Mouse (Mus musculus): ENCODE measurements around the gene Angptl1. TPM values are rescaled to one million over a fixed set of nuclear protein-coding genes. Genes with fewer than 3 reads are reported as not detected.

Angptl1 gene
- polyA plus RNA-seq, 1 experiment from 2014 or later = 1.0 TPM

DNA sequence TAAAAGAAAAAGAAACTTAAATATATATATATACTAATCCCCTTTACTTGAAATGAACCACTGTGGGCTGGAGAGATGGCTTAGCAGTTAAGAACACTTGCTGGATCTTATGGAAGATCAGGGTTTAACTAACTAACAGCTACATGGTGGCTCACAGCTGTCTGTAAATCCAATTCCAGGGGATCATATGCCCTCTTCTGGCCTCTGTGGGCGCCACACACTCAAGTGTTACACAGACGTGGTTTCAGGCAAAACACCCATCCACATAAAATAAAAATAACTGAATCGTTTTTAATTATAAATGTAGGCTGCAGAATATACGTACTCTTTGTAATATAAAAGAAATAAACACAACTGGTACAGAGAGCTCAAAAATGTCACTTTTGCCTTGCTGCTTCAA is 50.5 kb downstream of the Angptl1 start:
- peak; percentile 43; the same call in 1 of the 2 replicates for TF ChIP-seq CTCF (IDR thresholded peaks at IDR 0.05; ENCODE audit: low read depth)
- DNase-seq (ENCODE audit: low spot score) (no peak), ATAC-seq (replicated peaks; ENCODE audit: low FRiP score, low read depth) (no peak)
- Histone ChIP-seq H3K4me3 (replicated peaks; ENCODE audit: low read depth, low read length) (no peak overlapping the region), H3K27ac (no peak overlapping the region), H3K9ac (ENCODE audit: low read depth, low read length) (no peak overlapping the region), H3K27me3 (ENCODE audit: insufficient read depth, low read length) (no peaks in the 10 kb centered on the region), H3K36me3 (ENCODE audit: insufficient read depth, low read length) (no peaks in the 10 kb centered on the region), H3K4me1 (replicated peaks; ENCODE audit: insufficient read depth, low read length) (peaks cover 7% of the 10 kb centered on the region; the same call in 1 of the 2 replicates), H3K9me3 (replicated peaks; ENCODE audit: low read length) (no peaks in the 10 kb centered on the region), H3K4me2 (ENCODE audit: low read length) (no peak overlapping the region)
- WGBS = 89% methylated on average over 4 of the region's 4 CpGs

DNA sequence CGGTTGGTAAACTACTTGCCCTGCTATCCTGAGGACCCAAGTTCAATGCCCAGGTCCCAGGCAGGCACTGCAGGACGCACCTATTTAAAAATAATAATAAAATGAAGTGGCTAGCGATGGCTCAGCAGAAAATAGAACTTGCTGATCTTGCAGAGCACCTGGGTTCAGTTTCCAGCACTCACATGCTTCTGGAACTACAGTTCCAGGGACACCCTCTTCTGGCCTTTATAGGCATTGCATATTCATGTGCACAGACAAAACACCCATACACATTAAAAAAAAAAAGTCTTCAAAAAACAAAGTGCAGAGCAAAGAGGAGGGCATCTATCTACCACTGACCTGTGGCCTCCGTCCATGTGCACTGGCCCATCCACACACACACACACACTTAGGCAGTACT is 53.2 kb downstream of the Angptl1 start:
- H3K4me3 ChIP-seq (replicated peaks; ENCODE audit: low read depth, low read length) = no peak overlapping the region
- ATAC-seq (replicated peaks; ENCODE audit: low FRiP score, low read depth) (no peak), DNase-seq (ENCODE audit: low spot score) (no peak)
- H3K27ac ChIP-seq = no peak overlapping the region
- H3K4me1 ChIP-seq (replicated peaks; ENCODE audit: insufficient read depth, low read length) = no peaks in the 10 kb centered on the region
- no peaks in the 10 kb centered on the region for H3K27me3 ChIP-seq (ENCODE audit: insufficient read depth, low read length)
- 95% methylated on average over 4 of the region's 4 CpGs for WGBS
- no peak overlapping the region for H3K9ac ChIP-seq (ENCODE audit: low read depth, low read length)
- no peak overlapping the region for H3K4me2 ChIP-seq (ENCODE audit: low read length)
- no peaks in the 10 kb centered on the region for H3K36me3 ChIP-seq (ENCODE audit: insufficient read depth, low read length)
- H3K9me3 ChIP-seq (replicated peaks; ENCODE audit: low read length) = no peaks in the 10 kb centered on the region
- peak; percentile 33; the same call in 1 of the 2 replicates for TF ChIP-seq CTCF (IDR thresholded peaks at IDR 0.05; ENCODE audit: low read depth)

DNA sequence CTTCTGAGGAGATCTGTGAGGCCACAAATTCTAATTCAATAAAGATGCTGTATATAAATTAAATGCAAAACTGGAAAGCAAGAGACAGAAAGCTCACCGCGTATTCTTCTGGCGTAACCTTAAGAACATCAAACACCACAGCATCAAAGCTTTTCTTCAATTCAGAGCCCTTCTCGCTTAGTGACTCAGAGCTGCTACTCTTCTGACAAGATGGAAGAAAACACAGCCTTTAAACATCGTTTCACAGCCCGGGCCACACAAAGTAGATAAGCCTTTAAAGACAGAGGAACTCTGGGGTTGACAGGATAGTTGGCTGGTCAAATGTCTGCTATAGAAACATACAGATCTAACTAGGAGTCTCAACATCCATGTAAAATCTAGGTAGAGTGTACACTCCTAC is 63.3 kb downstream of the Angptl1 start:
- Histone ChIP-seq H3K27me3 (ENCODE audit: insufficient read depth, low read length) (no peaks in the 10 kb centered on the region), H3K36me3 (ENCODE audit: insufficient read depth, low read length) (no peaks in the 10 kb centered on the region), H3K4me3 (replicated peaks; ENCODE audit: low read depth, low read length) (no peak overlapping the region), H3K4me2 (ENCODE audit: low read length) (no peak overlapping the region), H3K4me1 (replicated peaks; ENCODE audit: insufficient read depth, low read length) (no peaks in the 10 kb centered on the region), H3K9ac (ENCODE audit: low read depth, low read length) (no peak overlapping the region), H3K27ac (no peak overlapping the region), H3K9me3 (replicated peaks; ENCODE audit: low read length) (no peaks in the 10 kb centered on the region)
- WGBS = 87% methylated on average over 6 of the region's 6 CpGs
- no peak for DNase-seq (ENCODE audit: low spot score)
- ATAC-seq (replicated peaks; ENCODE audit: low FRiP score, low read depth) = no peak
- TF ChIP-seq CTCF (IDR thresholded peaks at IDR 0.05; ENCODE audit: low read depth) = no peak

DNA sequence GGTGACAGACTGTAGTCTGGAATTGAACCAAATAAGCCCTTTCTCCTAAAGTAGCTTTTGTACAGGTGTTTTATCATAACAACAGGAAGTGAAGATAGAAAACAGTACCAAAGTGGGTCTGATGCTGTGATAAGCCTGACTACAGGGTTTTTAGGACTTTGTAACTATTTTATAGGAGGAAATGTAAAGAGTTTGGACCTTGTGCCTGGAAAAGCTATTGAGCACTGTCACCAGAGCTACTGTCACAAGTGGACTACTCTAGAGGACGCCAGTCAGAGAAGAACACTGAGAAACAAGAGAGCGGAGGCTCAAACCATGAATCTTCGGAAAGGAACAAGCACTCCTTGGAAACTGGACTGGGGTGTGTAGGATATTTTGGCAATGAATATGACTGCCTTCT is 65.5 kb downstream of the Angptl1 start:
- Histone ChIP-seq H3K27me3 (ENCODE audit: insufficient read depth, low read length) (no peaks in the 10 kb centered on the region), H3K27ac (no peak overlapping the region), H3K4me1 (replicated peaks; ENCODE audit: insufficient read depth, low read length) (no peaks in the 10 kb centered on the region), H3K4me3 (replicated peaks; ENCODE audit: low read depth, low read length) (no peak overlapping the region), H3K4me2 (ENCODE audit: low read length) (no peak overlapping the region), H3K9ac (ENCODE audit: low read depth, low read length) (no peak overlapping the region), H3K36me3 (ENCODE audit: insufficient read depth, low read length) (no peaks in the 10 kb centered on the region), H3K9me3 (replicated peaks; ENCODE audit: low read length) (no peaks in the 10 kb centered on the region)
- DNase-seq (ENCODE audit: low spot score) (no peak), ATAC-seq (replicated peaks; ENCODE audit: low FRiP score, low read depth) (no peak)
- TF ChIP-seq CTCF (IDR thresholded peaks at IDR 0.05; ENCODE audit: low read depth) = no peak
- WGBS = 94% methylated on average over 3 of the region's 3 CpGs

DNA sequence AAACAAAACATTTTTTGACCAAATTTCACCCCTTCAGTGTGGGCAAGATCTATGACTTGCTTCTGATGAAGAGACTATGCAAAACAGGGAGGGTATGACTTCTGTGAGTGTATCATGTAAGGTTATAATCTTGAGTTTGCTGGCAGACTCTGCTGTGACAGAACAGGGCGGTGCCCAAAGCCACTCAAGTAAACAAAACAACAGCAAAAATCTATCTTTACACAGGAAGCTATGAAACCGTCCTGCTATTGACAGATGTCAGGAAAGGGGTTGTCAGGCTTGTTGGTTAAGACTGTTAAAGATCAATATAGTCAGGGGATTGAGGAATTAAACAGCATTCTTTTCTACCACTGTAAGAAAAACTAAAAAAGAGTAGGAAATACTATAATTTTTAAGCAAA is 67.3 kb downstream of the Angptl1 start:
- WGBS = 85% methylated on average over 2 of the region's 2 CpGs
- ATAC-seq (replicated peaks; ENCODE audit: low FRiP score, low read depth) (no peak), DNase-seq (ENCODE audit: low spot score) (no peak)
- H3K4me3 ChIP-seq (replicated peaks; ENCODE audit: low read depth, low read length) = no peak overlapping the region
- no peak overlapping the region for H3K9ac ChIP-seq (ENCODE audit: low read depth, low read length)
- TF ChIP-seq CTCF (IDR thresholded peaks at IDR 0.05; ENCODE audit: low read depth) = no peak
- H3K27me3 ChIP-seq (ENCODE audit: insufficient read depth, low read length) = no peaks in the 10 kb centered on the region
- no peak overlapping the region for H3K4me2 ChIP-seq (ENCODE audit: low read length)
- no peaks in the 10 kb centered on the region for H3K9me3 ChIP-seq (replicated peaks; ENCODE audit: low read length)
- H3K27ac ChIP-seq = no peak overlapping the region
- no peaks in the 10 kb centered on the region for H3K36me3 ChIP-seq (ENCODE audit: insufficient read depth, low read length)
- no peaks in the 10 kb centered on the region for H3K4me1 ChIP-seq (replicated peaks; ENCODE audit: insufficient read depth, low read length)

DNA sequence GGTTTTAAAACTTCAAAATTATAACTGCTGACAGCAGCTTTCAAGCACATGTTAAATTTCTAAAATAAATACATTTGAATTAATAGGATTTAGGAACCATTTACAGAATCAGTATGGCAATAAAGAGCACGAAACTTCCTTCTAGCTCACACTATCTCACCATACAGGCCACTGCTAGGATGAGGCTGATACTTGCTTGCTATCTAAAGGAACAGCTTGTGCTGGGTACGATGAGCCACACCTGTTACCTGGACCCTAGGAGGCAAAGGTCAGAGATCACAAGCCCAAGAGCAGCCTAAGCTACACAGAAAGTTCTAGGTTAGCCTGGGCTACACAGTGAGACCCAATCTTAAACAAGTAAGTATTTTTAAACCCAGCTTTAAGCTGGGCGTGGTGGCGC is 70.9 kb downstream of the Angptl1 start:
- H3K27ac ChIP-seq = no peak overlapping the region
- no peaks in the 10 kb centered on the region for H3K4me1 ChIP-seq (replicated peaks; ENCODE audit: insufficient read depth, low read length)
- no peak for TF ChIP-seq CTCF (IDR thresholded peaks at IDR 0.05; ENCODE audit: low read depth)
- H3K27me3 ChIP-seq (ENCODE audit: insufficient read depth, low read length) = no peaks in the 10 kb centered on the region
- H3K9ac ChIP-seq (ENCODE audit: low read depth, low read length) = no peak overlapping the region
- H3K9me3 ChIP-seq (replicated peaks; ENCODE audit: low read length) = no peaks in the 10 kb centered on the region
- H3K36me3 ChIP-seq (ENCODE audit: insufficient read depth, low read length) = no peaks in the 10 kb centered on the region
- ATAC-seq (replicated peaks; ENCODE audit: low FRiP score, low read depth) = no peak
- H3K4me2 ChIP-seq (ENCODE audit: low read length) = no peak overlapping the region
- no peak for DNase-seq (ENCODE audit: low spot score)
- H3K4me3 ChIP-seq (replicated peaks; ENCODE audit: low read depth, low read length) = no peak overlapping the region
- WGBS = 96% methylated on average over 4 of the region's 4 CpGs

DNA sequence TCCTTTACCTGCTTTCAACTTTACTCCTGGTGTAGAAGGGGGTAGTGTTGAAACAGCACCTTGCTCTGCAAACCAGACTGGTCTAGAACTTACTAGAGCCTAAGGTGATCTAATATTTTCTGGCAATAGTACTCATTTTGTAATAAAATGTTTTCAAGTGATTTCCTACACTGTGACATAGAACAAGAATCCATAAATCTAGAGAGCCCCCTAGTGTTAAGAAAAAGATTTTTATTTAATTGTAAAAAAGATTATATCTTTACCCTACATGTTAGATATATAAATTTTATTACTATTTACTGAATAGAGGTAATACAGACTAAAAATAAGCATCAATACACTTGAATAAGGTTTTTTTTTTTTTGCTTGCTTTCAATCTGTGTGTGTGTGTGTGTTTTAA is 71.5 kb downstream of the Angptl1 start:
- Histone ChIP-seq H3K27ac (no peak overlapping the region), H3K4me2 (ENCODE audit: low read length) (no peak overlapping the region), H3K4me1 (replicated peaks; ENCODE audit: insufficient read depth, low read length) (no peaks in the 10 kb centered on the region), H3K9ac (ENCODE audit: low read depth, low read length) (no peak overlapping the region), H3K27me3 (ENCODE audit: insufficient read depth, low read length) (no peaks in the 10 kb centered on the region), H3K9me3 (replicated peaks; ENCODE audit: low read length) (no peaks in the 10 kb centered on the region), H3K36me3 (ENCODE audit: insufficient read depth, low read length) (no peaks in the 10 kb centered on the region), H3K4me3 (replicated peaks; ENCODE audit: low read depth, low read length) (no peak overlapping the region)
- ATAC-seq (replicated peaks; ENCODE audit: low FRiP score, low read depth) (no peak), DNase-seq (ENCODE audit: low spot score) (peak; percentile 61)
- peak; percentile 58 for TF ChIP-seq CTCF (IDR thresholded peaks at IDR 0.05; ENCODE audit: low read depth)

Other genes with a start within 250 kb of the Angptl1 start
- 18.3 and 19.9 TPM in 2 replicates for gene Tor3a, start 164.2 kb upstream of the Angptl1 start, polyA plus RNA-seq (2015; fragmentation: Nextera tagmentation; extraction: Ambion mirVana)
- 30.5 and 32.3 TPM in 2 replicates for gene Fam20b, start 119.5 kb upstream of the Angptl1 start, polyA plus RNA-seq (2015; fragmentation: Nextera tagmentation; extraction: Ambion mirVana)
- 47.2 and 53.2 TPM in 2 replicates for gene Ralgps2, start 101.1 kb downstream of the Angptl1 start, polyA plus RNA-seq (2015; fragmentation: Nextera tagmentation; extraction: Ambion mirVana)

All from kidney, postnatal 0 days (tissue).